Mouse (Mus musculus) CH12.LX (cell line): Measurements from ENCODE around the gene Pitpnm2.

Experiments used
- CTCF ChIP-seq, 2 experiments: IDR thresholded peaks in 1 of 2; conservative IDR thresholded peaks in 1 of 2; 2 replicates each; pipeline ENCODE4 v1.5.1; 2011 to 2012; ENCODE audit warnings: low read depth in 2 of 2, low read length in 2 of 2, improper control_type of control experiment in 1 of 2, inconsistent platforms in 1 of 2, mild to moderate bottlenecking in 1 of 2, moderate library complexity in 1 of 2
- EP300 ChIP-seq: IDR thresholded peaks from 2 replicates; pipeline ENCODE4 v1.6.1; 2011; ENCODE audit warnings: low read length, improper control_type of control experiment
- JUN ChIP-seq: IDR thresholded peaks from 2 replicates; pipeline ENCODE4 v1.6.1; 2011; ENCODE audit warnings: low read depth, mild to moderate bottlenecking, low read length, improper control_type of control experiment, moderate library complexity; ENCODE audit not compliant: insufficient read depth
- POLR2A ChIP-seq: IDR thresholded peaks from 2 replicates; pipeline ENCODE4 v1.6.1; 2011; ENCODE audit warnings: low read depth, mild to moderate bottlenecking, improper control_type of control experiment, low read length

DNA sequence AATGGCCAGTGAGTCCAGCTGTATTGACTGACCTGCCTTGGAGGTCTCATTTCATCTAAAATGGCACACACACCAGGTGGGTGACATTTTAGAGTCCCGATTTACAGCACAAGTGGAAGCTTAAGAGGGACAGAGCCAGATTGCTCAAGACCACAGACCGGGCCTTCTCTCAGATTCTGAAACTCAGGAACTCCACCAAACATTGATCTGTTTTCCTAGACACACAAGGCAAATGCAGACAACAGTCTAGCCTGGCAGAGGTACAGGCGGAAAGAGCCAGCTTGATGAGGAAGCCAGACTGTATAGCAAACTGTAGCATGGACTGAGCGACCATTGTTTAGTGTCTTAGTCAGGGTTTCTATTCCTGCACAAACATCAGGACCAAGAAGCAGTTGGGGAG, 46.3 kb downstream of the Pitpnm2 start:
- no peak for TF ChIP-seq JUN
- no peak for TF ChIP-seq CTCF (conservative IDR thresholded peaks at IDR 0.05 in 1 of 2, IDR thresholded peaks at IDR 0.05 in 1 of 2; ENCODE audit: low read depth in 2 of 2, low read length in 2 of 2)
- TF ChIP-seq EP300: no peak
- TF ChIP-seq POLR2A: no peak
